Mouse (Mus musculus): ENCODE results near the gene Stip1. TPM values are rescaled to one million over a fixed set of nuclear protein-coding genes. Genes with fewer than 3 reads are reported as not detected.

Gene Stip1
- 163 TPM for polyA plus RNA-seq (2017; shearing (Covaris generic))

GRCm38 (mm10) chr19:7039841-7040636 is at the start of gene Stip1:
Stip1 (minus strand) TSS chr19:7039967.

GRCm38 (mm10) chr19:7056248-7057087 is 16.7 kb upstream of the Stip1 start, which contains the start of gene Macrod1:
Macrod1 (plus strand) TSS chr19:7056810.

GRCm38 (mm10) chr19:7019191-7019590 is 20.6 kb downstream of the Stip1 start, which contains the start of gene Fermt3:
Fermt3 (minus strand) TSS chr19:7019469.

GRCm38 (mm10) chr19:6996006-6996405 is 43.8 kb downstream of the Stip1 start, which contains the start of the genes Nudt22 and Trpt1:
Nudt22 (minus strand) TSS chr19:6996117.
Trpt1 (plus strand) TSS chr19:6996131.

GRCm38 (mm10) chr19:6992011-6992858 is 47.5 kb downstream of the Stip1 start, which contains the start of gene Dnajc4:
Dnajc4 (minus strand) TSS chr19:6992572.

GRCm38 (mm10) chr19:6987061-6987903 is 52.5 kb downstream of the Stip1 start, which contains the start of gene Vegfb:
Vegfb (minus strand) TSS chr19:6987651.

GRCm38 (mm10) chr19:6980381-6981093 is 59.2 kb downstream of the Stip1 start, which contains the start of gene Fkbp2:
Fkbp2 (minus strand) TSS chr19:6980501.

GRCm38 (mm10) chr19:6975537-6976521 is 63.9 kb downstream of the Stip1 start, which contains the start of gene Plcb3:
Plcb3 (minus strand) TSS chr19:6976470.

GRCm38 (mm10) chr19:6974211-6975205 is 65.3 kb downstream of the Stip1 start, which contains the start of gene Ppp1r14b:
Ppp1r14b (plus strand) TSS chr19:6974968.

Other genes starting within 250 kb of the Stip1 start
- gene Rps6ka4, start 199.3 kb downstream of the Stip1 start, polyA plus RNA-seq (2017; shearing (Covaris generic)), result 45.6 TPM
- gene Ccdc88b, start 181.8 kb downstream of the Stip1 start, polyA plus RNA-seq (2017; shearing (Covaris generic)), result 46.8 TPM
- 169 TPM for gene Trmt112, start 130.3 kb downstream of the Stip1 start, polyA plus RNA-seq (2017; shearing (Covaris generic))
- 240 TPM for gene Prdx5, start 129.9 kb downstream of the Stip1 start, polyA plus RNA-seq (2017; shearing (Covaris generic))
- 24.5 TPM for gene Esrra, start 118.2 kb downstream of the Stip1 start, polyA plus RNA-seq (2017; shearing (Covaris generic))
- not detected for gene Catsperz, start 114.6 kb downstream of the Stip1 start, polyA plus RNA-seq (2017; shearing (Covaris generic))
- 0.26 TPM for gene Kcnk4, start 105.5 kb downstream of the Stip1 start, polyA plus RNA-seq (2017; shearing (Covaris generic))
- gene Bad, start 98.1 kb downstream of the Stip1 start, polyA plus RNA-seq (2017; shearing (Covaris generic)), result 31.7 TPM
- 15.2 TPM for gene Gpr137, start 97.5 kb downstream of the Stip1 start, polyA plus RNA-seq (2017; shearing (Covaris generic))
- 185 TPM for gene Ppp1r14b, start 65.0 kb downstream of the Stip1 start, polyA plus RNA-seq (2017; shearing (Covaris generic))
- 30.8 TPM for gene Plcb3, start 63.5 kb downstream of the Stip1 start, polyA plus RNA-seq (2017; shearing (Covaris generic))
- 40.8 TPM for gene Fkbp2, start 59.5 kb downstream of the Stip1 start, polyA plus RNA-seq (2017; shearing (Covaris generic))
- 9.3 TPM for gene Vegfb, start 52.3 kb downstream of the Stip1 start, polyA plus RNA-seq (2017; shearing (Covaris generic))
- gene Dnajc4, start 47.4 kb downstream of the Stip1 start, polyA plus RNA-seq (2017; shearing (Covaris generic)), result 57.7 TPM
- gene Nudt22, start 43.9 kb downstream of the Stip1 start, polyA plus RNA-seq (2017; shearing (Covaris generic)), result 25.7 TPM
- gene Trpt1, start 43.8 kb downstream of the Stip1 start, polyA plus RNA-seq (2017; shearing (Covaris generic)), result 5.3 TPM
- gene Fermt3, start 20.5 kb downstream of the Stip1 start, polyA plus RNA-seq (2017; shearing (Covaris generic)), result 376 TPM
- gene Macrod1, start 16.8 kb upstream of the Stip1 start, polyA plus RNA-seq (2017; shearing (Covaris generic)), result 26.0 TPM
- gene Flrt1, start 65.8 kb upstream of the Stip1 start, polyA plus RNA-seq (2017; shearing (Covaris generic)), result 0.04 TPM
- gene Otub1, start 166.3 kb upstream of the Stip1 start, polyA plus RNA-seq (2017; shearing (Covaris generic)), result 70.4 TPM
- gene Cox8a, start 177.6 kb upstream of the Stip1 start, polyA plus RNA-seq (2017; shearing (Covaris generic)), result 389 TPM
- gene Naa40, start 201.2 kb upstream of the Stip1 start, polyA plus RNA-seq (2017; shearing (Covaris generic)), result 51.0 TPM
- gene Rcor2, start 227.4 kb upstream of the Stip1 start, polyA plus RNA-seq (2017; shearing (Covaris generic)), result 1.2 TPM